In the genomic region with DNA sequence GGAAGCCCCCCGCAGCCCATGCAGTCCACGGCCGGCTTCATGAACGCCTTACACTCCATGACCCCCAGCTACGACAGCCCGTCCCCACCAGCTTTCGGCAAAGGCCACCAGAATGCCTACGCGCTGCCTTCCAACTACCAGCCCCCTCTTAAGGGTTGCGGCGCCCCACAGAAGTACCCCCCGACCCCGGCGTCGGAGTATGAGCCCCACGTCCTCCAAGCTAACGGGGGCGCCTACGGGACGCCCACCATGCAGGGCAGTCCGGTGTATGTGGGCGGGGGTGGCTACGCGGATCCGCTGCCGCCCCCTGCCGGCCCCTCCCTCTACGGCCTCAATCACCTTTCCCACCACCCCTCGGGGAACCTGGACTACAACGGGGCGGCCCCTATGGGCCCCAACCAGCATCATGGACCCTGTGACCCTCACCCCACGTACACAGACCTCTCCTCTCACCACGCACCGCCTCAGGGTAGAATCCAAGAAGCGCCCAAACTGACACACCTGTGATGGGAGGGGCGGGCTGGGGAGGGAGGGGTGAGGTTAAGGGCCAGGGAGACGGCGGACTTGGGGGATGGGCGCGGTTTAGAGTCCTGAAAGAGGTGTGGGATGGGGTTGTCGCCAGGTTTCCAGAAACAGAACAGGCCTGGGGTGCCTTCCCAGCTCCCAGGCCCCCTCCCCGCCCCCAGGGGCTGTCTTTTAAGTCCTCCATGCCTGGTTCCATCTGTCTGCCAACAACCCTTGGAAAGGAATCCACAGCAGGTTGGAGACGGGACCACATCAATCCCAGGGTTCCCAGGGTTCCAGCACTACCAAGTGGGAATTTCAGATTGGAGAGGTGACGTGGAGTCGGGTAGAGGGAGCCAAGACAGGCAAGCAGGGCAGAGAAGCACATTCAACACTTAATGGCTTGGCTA, we compare ENCODE assay signal across 11 mouse cellular contexts. TPM values are rescaled to one million over a fixed set of nuclear protein-coding genes. Genes with fewer than 3 reads are reported as not detected.
DNase-seq lines count a peak whose midpoint lies in the region; ATAC-seq and TF ChIP-seq lines count a peak whose summit lies in the region.
"Had no signal": no experiment of that assay in that cellular context is flagged by ENCODE, and none has a peak within 500 bp of the region (broad histone marks: within the 10 kb centered on the region; RNA-seq: fewer than 3 reads in every experiment).

No protein-coding gene starts in this region.

- peak overlapping the region; percentile 52; the same call in 1 of the 2 replicates for H3K9ac ChIP-seq in heart, embryonic 11.5 days (ENCODE audit: low read depth, low read length)
- H3K9ac ChIP-seq in liver, postnatal 0 days (replicated peaks), result peak overlapping the region; percentile 34

- H3K4me1 ChIP-seq in heart, embryonic 11.5 days (ENCODE audit: control insufficient read depth, insufficient read depth, low read length), result peaks cover 14% of the 10 kb centered on the region
- peaks cover 21% of the 10 kb centered on the region for H3K4me1 ChIP-seq in brown adipose tissue, adult 24 weeks (ENCODE audit: control insufficient read depth, insufficient read depth, insufficient read length, low read length)
- H3K4me1 ChIP-seq in liver, postnatal 0 days (ENCODE audit: insufficient read depth), result no peaks in the 10 kb centered on the region; the same call in 1 of the 2 replicates

- H3K36me3 ChIP-seq in heart, embryonic 11.5 days (ENCODE audit: control insufficient read depth, insufficient read depth, low read length), result no peaks in the 10 kb centered on the region
- no peaks in the 10 kb centered on the region for H3K36me3 ChIP-seq in liver, postnatal 0 days (replicated peaks; ENCODE audit: insufficient read depth, low read length)

- H3K9me3 ChIP-seq in heart, embryonic 11.5 days (replicated peaks; ENCODE audit: control insufficient read depth, low read length), result no peaks in the 10 kb centered on the region
- H3K9me3 ChIP-seq in liver, postnatal 0 days (ENCODE audit: low read length), result no peaks in the 10 kb centered on the region

- peak overlapping the region; percentile 41; the same call in 1 of the 2 replicates for H3K27ac ChIP-seq in heart, embryonic 11.5 days (ENCODE audit: low read depth, low read length)
- H3K27ac ChIP-seq in brown adipose tissue, adult 24 weeks (replicated peaks; ENCODE audit: low read depth, low read length), result 0 out of 2 replicates have a peak overlapping the region, but pooled peaks have one; percentile 7
- H3K27ac ChIP-seq in liver, postnatal 0 days (ENCODE audit: low read depth), result no peak overlapping the region

- TF ChIP-seq EP300 in liver, postnatal 0 days (IDR thresholded peaks at IDR 0.05; ENCODE audit: low read depth), result no peak

- intact Hi-C loops in left cerebral cortex, postnatal 25 days (cut with DNase I), result no loop called here

- WGBS in heart, embryonic 11.5 days (ENCODE audit: insufficient replicate concordance), result 4% methylated on average over 44 of the region's 45 CpGs
- 17% methylated on average over 41 of the region's 45 CpGs for WGBS in liver, postnatal 0 days (ENCODE audit: insufficient replicate concordance)

- TF ChIP-seq CTCF in liver, postnatal 0 days (IDR thresholded peaks at IDR 0.05; ENCODE audit: low read depth), result no peak; the same call in 1 of the 2 replicates

- peak overlapping the region; percentile 76 for H3K4me2 ChIP-seq in heart, embryonic 11.5 days
- H3K4me2 ChIP-seq in liver, postnatal 0 days (ENCODE audit: low read depth, low read length), result peak overlapping the region; percentile 63

- DNase-seq in heart, adult 9 months (ENCODE audit: low spot score in 2 of 2), result no peak
- peak; percentile 79 for DNase-seq in kidney, adult 18-20 months
- DNase-seq in liver, postnatal 0 days, result no peak
- no peak for DNase-seq in left cerebral cortex, postnatal 25 days (ENCODE audit: low spot score in 2 of 2)
- DNase-seq in thymus, postnatal 10 days (ENCODE audit: low spot score in 2 of 2), result no peak

- H3K27me3 ChIP-seq in heart, embryonic 11.5 days (ENCODE audit: control insufficient read depth, insufficient read depth, low read length), result peaks cover 92% of the 10 kb centered on the region
- peaks cover 89% of the 10 kb centered on the region for H3K27me3 ChIP-seq in liver, postnatal 0 days (ENCODE audit: insufficient read depth, low read length)

- ATAC-seq in heart, embryonic 11.5 days (replicated peaks; ENCODE audit: insufficient number of reproducible peaks, low FRiP score, low TSS enrichment), result no peak
- no peak for ATAC-seq in liver, postnatal 0 days
- ATAC-seq in monocyte, adult 5-6 weeks (replicated peaks; ENCODE audit: insufficient number of reproducible peaks, low FRiP score, low TSS enrichment, poor library complexity, severe bottlenecking), result no peak

- H3K4me3 ChIP-seq in heart, embryonic 11.5 days (ENCODE audit: low read depth, low read length), result peak overlapping the region; percentile 45
- peak overlapping the region; percentile 60 for H3K4me3 ChIP-seq in brown adipose tissue, adult 24 weeks (ENCODE audit: insufficient read depth, low read depth, low read length)
- peak overlapping the region; percentile 31 for H3K4me3 ChIP-seq in liver, postnatal 0 days (ENCODE audit: low read depth, low read length)

RNA-seq across cellular contexts. Expression of a gene that starts 4.2 kb away (rescaled TPM):
- 4.5 and 7.4 TPM in 2 replicates for polyA plus RNA-seq in heart, embryonic 11.5 days (2014; fragmentation: Nextera tagmentation; extraction: Ambion mirVana)
- 3.2 and 3.7 TPM in 2 replicates for polyA plus RNA-seq in brown adipose tissue, adult 24 weeks (2012; ENCODE audit: insufficient read depth, insufficient read length, missing spikeins)
- 0.67 and 1.1 TPM in 2 replicates for polyA plus RNA-seq in liver, postnatal 0 days (2015; fragmentation: Nextera tagmentation; extraction: Ambion mirVana)
- not detected for total RNA-seq in left cerebral cortex, postnatal 25 days (2021)
- not detected in 3 replicates for total RNA-seq in monocyte, adult 5-6 weeks (2017)
- total RNA-seq: CH12.LX; common myeloid progenitor, adult 5-6 weeks; left cerebral cortex, postnatal 10 days had no signal

RNA-seq across cellular contexts. Expression of a gene that starts 19.4 kb away (rescaled TPM):
- 0.19 TPM in 1 of 2 replicates, not detected in the other for polyA plus RNA-seq in heart, embryonic 11.5 days (2014; fragmentation: Nextera tagmentation; extraction: Ambion mirVana)
- not detected in 2 replicates for polyA plus RNA-seq in brown adipose tissue, adult 24 weeks (2012; ENCODE audit: insufficient read depth, insufficient read length, missing spikeins)
- not detected in 2 replicates for polyA plus RNA-seq in liver, postnatal 0 days (2015; fragmentation: Nextera tagmentation; extraction: Ambion mirVana)
- total RNA-seq in left cerebral cortex, postnatal 25 days (2021), result not detected
- not detected in 3 replicates for total RNA-seq in monocyte, adult 5-6 weeks (2017)
- total RNA-seq: CH12.LX; common myeloid progenitor, adult 5-6 weeks; left cerebral cortex, postnatal 10 days had no signal

RNA-seq across cellular contexts. Expression of a gene that starts 23.0 kb away (rescaled TPM):
- polyA plus RNA-seq in heart, embryonic 11.5 days (2014; fragmentation: Nextera tagmentation; extraction: Ambion mirVana), result 0.74 and 1.0 TPM in 2 replicates
- 1.7 and 2.0 TPM in 2 replicates for polyA plus RNA-seq in brown adipose tissue, adult 24 weeks (2012; ENCODE audit: insufficient read depth, insufficient read length, missing spikeins)
- polyA plus RNA-seq in liver, postnatal 0 days (2015; fragmentation: Nextera tagmentation; extraction: Ambion mirVana), result 0.19 and 0.26 TPM in 2 replicates
- total RNA-seq in left cerebral cortex, postnatal 25 days (2021), result not detected
- total RNA-seq in monocyte, adult 5-6 weeks (2017), result 1.4 to 2.1 TPM (median 1.8 TPM) in 3 replicates
- total RNA-seq: left cerebral cortex, postnatal 10 days had no signal

RNA-seq across cellular contexts. Expression of a gene that starts 28.1 kb away (rescaled TPM):
- polyA plus RNA-seq in heart, embryonic 11.5 days (2014; fragmentation: Nextera tagmentation; extraction: Ambion mirVana), result 0.21 and 0.77 TPM in 2 replicates
- 6.0 and 6.4 TPM in 2 replicates for polyA plus RNA-seq in brown adipose tissue, adult 24 weeks (2012; ENCODE audit: insufficient read depth, insufficient read length, missing spikeins)
- polyA plus RNA-seq in liver, postnatal 0 days (2015; fragmentation: Nextera tagmentation; extraction: Ambion mirVana), result 0.22 and 0.27 TPM in 2 replicates
- total RNA-seq in left cerebral cortex, postnatal 25 days (2021), result not detected
- total RNA-seq in monocyte, adult 5-6 weeks (2017), result 4.7 to 6.6 TPM (median 5.2 TPM) in 3 replicates
- total RNA-seq: left cerebral cortex, postnatal 10 days had no signal

RNA-seq across cellular contexts. Expression of a gene that starts 43.0 kb away (rescaled TPM):
- 0.65 and 2.4 TPM in 2 replicates for polyA plus RNA-seq in heart, embryonic 11.5 days (2014; fragmentation: Nextera tagmentation; extraction: Ambion mirVana)
- 1.1 and 1.2 TPM in 2 replicates for polyA plus RNA-seq in brown adipose tissue, adult 24 weeks (2012; ENCODE audit: insufficient read depth, insufficient read length, missing spikeins)
- 0.75 and 0.91 TPM in 2 replicates for polyA plus RNA-seq in liver, postnatal 0 days (2015; fragmentation: Nextera tagmentation; extraction: Ambion mirVana)
- not detected for total RNA-seq in left cerebral cortex, postnatal 25 days (2021)
- total RNA-seq in monocyte, adult 5-6 weeks (2017), result not detected in 3 replicates
- total RNA-seq: common myeloid progenitor, adult 5-6 weeks; left cerebral cortex, postnatal 10 days had no signal
